Mouse (Mus musculus): ENCODE measurements around the gene Fshb. TPM values are rescaled to one million over a fixed set of nuclear protein-coding genes. Genes with fewer than 3 reads are reported as not detected.

The Fshb gene
- not detected in 2 replicates for polyA plus RNA-seq (2012; rRNA removed; ENCODE audit: low replicate concordance)

GRCm38 (mm10) chr2:107059556-107059955, at the start of gene Fshb:
TSS of gene Fshb (minus strand) at chr2:107059656.

Other genes with a start within 250 kb of the Fshb start
- 0.36 and 0.78 TPM in 2 replicates for gene Arl14ep, start 85.2 kb downstream of the Fshb start, polyA plus RNA-seq (2012; rRNA removed; ENCODE audit: low replicate concordance)
- gene Kcna4, start 231.0 kb upstream of the Fshb start, polyA plus RNA-seq (2012; rRNA removed; ENCODE audit: low replicate concordance) = not detected in 2 replicates

Measured in duodenum, adult 2 months (tissue).